Mouse (Mus musculus): ENCODE measurements at regions not wholly inside any gene's neighbourhood (a gene's known extent, or its start where the extent isn't known, plus 50 kb on each side); places are given as distances from the start of the nearest gene placed in this dataset.

DNA sequence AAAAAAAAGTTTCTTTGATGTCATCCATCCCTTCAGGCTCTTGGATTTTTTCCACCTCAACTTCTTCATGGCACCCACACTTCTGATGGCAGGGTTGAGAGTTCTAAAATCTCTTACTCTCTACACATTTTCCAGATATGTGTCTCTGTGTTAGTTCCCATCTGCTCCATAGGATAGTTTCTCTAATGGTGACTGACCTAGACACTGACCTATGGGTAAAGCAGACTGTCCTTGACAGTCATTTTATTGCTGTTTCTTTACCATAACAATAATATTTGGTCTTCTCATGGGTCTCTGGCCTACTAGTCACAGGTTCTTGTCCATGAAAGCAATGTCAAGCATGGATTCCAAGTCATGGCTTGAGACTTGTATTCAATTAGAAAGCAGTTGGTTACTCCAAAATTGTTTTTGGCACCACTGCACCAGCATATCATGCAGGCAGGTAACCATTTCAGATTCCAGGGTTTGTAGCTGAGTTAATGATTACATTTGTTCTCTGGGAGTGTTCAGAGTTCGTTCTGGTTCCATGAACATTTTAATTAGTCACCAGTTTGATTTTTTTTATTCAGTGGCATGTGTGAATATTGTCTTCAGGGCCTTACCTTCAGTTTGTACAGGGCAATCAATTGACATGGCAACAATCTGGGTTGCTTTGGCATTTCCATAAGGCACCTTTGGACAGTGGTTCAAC is 71.9 kb upstream of the Slc7a12 start:
- TF ChIP-seq CTCF (IDR thresholded peaks at IDR 0.05; ENCODE audit: insufficient read depth, low read depth, low read length) (no peak), POLR2A (IDR thresholded peaks at IDR 0.05; ENCODE audit: insufficient read depth, low read depth, low read length) (no peak)
